Mouse (Mus musculus): ENCODE measurements around the gene Nck1. TPM values are rescaled to one million over a fixed set of nuclear protein-coding genes. Genes with fewer than 3 reads are reported as not detected.

Nck1 gene
- polyA plus RNA-seq, 1 experiment from 2014 or later: 62.8 TPM

- Histone ChIP-seq H3K36me3 (0 out of 2 replicates have a peak, but pooled peaks cover 3% of the 10 kb centered on the region), H3K4me1 (replicated peaks) (no peaks in the 10 kb centered on the region), H3K9ac (no peak overlapping the region), H3K27ac (no peak overlapping the region), H3K4me2 (replicated peaks) (no peak overlapping the region), H3K27me3 (replicated peaks) (no peaks in the 10 kb centered on the region), H3K4me3 (replicated peaks) (no peak overlapping the region), H3K9me3 (0 out of 2 replicates have a peak, but pooled peaks cover 7% of the 10 kb centered on the region)
- WGBS: 66% methylated on average over 1 of the region's 1 CpGs
- ATAC-seq: no peak
These were observed 14.6 kb downstream of the Nck1 start for GRCm38 (mm10) chr9:100531296-100531695.

- no peak overlapping the region for H3K9ac ChIP-seq
- no peaks in the 10 kb centered on the region for H3K27me3 ChIP-seq (replicated peaks)
- H3K36me3 ChIP-seq: 0 out of 2 replicates have a peak, but pooled peaks cover 3% of the 10 kb centered on the region
- H3K4me3 ChIP-seq (replicated peaks): no peak overlapping the region
- ATAC-seq: no peak
- H3K27ac ChIP-seq: no peak overlapping the region
- 84% methylated on average over 2 of the region's 2 CpGs for WGBS
- 0 out of 2 replicates have a peak, but pooled peaks cover 7% of the 10 kb centered on the region for H3K9me3 ChIP-seq
- H3K4me1 ChIP-seq (replicated peaks): no peaks in the 10 kb centered on the region
- no peak overlapping the region for H3K4me2 ChIP-seq (replicated peaks)
These were observed 20.7 kb downstream of the Nck1 start for GRCm38 (mm10) chr9:100525225-100525624.

- ATAC-seq: no peak
- no peaks in the 10 kb centered on the region for H3K4me1 ChIP-seq (replicated peaks)
- no peak overlapping the region for H3K4me3 ChIP-seq (replicated peaks)
- no peaks in the 10 kb centered on the region for H3K36me3 ChIP-seq
- H3K27ac ChIP-seq: no peak overlapping the region
- WGBS: 78% methylated on average over 2 of the region's 2 CpGs
- no peak overlapping the region for H3K4me2 ChIP-seq (replicated peaks)
- no peak overlapping the region for H3K9ac ChIP-seq
- no peaks in the 10 kb centered on the region for H3K27me3 ChIP-seq (replicated peaks)
- H3K9me3 ChIP-seq: no peaks in the 10 kb centered on the region
These were observed 23.9 kb downstream of the Nck1 start for GRCm38 (mm10) chr9:100522029-100522428.

GRCm38 (mm10) chr9:100520586-100520985 is 25.3 kb downstream of the Nck1 start:
- no peaks in the 10 kb centered on the region for H3K27me3 ChIP-seq (replicated peaks)
- H3K9me3 ChIP-seq: no peaks in the 10 kb centered on the region
- no peak overlapping the region for H3K4me3 ChIP-seq (replicated peaks)
- no peak overlapping the region for H3K9ac ChIP-seq
- no peak overlapping the region for H3K27ac ChIP-seq
- H3K36me3 ChIP-seq: no peaks in the 10 kb centered on the region
- WGBS: 6% methylated on average over 2 of the region's 2 CpGs
- H3K4me2 ChIP-seq (replicated peaks): no peak overlapping the region
- no peaks in the 10 kb centered on the region for H3K4me1 ChIP-seq (replicated peaks)
- peak; percentile 47; the same call in 1 of the 2 replicates for ATAC-seq

GRCm38 (mm10) chr9:100520012-100520411 is 25.9 kb downstream of the Nck1 start:
- Histone ChIP-seq H3K9ac (no peak overlapping the region), H3K4me2 (replicated peaks) (no peak overlapping the region), H3K4me1 (replicated peaks) (no peaks in the 10 kb centered on the region), H3K27ac (no peak overlapping the region), H3K9me3 (no peaks in the 10 kb centered on the region), H3K36me3 (no peaks in the 10 kb centered on the region), H3K4me3 (replicated peaks) (no peak overlapping the region), H3K27me3 (replicated peaks) (no peaks in the 10 kb centered on the region)
- 93% methylated on average over 3 of the region's 3 CpGs for WGBS
- ATAC-seq: no peak

GRCm38 (mm10) chr9:100507581-100507980 is 38.4 kb downstream of the Nck1 start:
- Histone ChIP-seq H3K9ac (no peak overlapping the region), H3K27me3 (replicated peaks) (no peaks in the 10 kb centered on the region), H3K36me3 (no peaks in the 10 kb centered on the region), H3K9me3 (no peaks in the 10 kb centered on the region), H3K4me2 (replicated peaks) (no peak overlapping the region), H3K4me3 (replicated peaks) (no peak overlapping the region), H3K27ac (no peak overlapping the region), H3K4me1 (replicated peaks) (no peaks in the 10 kb centered on the region)
- 89% methylated on average over 2 of the region's 2 CpGs for WGBS
- ATAC-seq: 0 out of 2 replicates have a peak, but pooled peaks have one; percentile 14

GRCm38 (mm10) chr9:100506652-100507051 is 39.3 kb downstream of the Nck1 start:
- no peaks in the 10 kb centered on the region for H3K9me3 ChIP-seq
- H3K4me2 ChIP-seq (replicated peaks): no peak overlapping the region
- no peaks in the 10 kb centered on the region for H3K4me1 ChIP-seq (replicated peaks)
- no peak overlapping the region for H3K4me3 ChIP-seq (replicated peaks)
- H3K27me3 ChIP-seq (replicated peaks): no peaks in the 10 kb centered on the region
- 30% methylated on average over 2 of the region's 2 CpGs for WGBS
- H3K27ac ChIP-seq: no peak overlapping the region
- H3K9ac ChIP-seq: no peak overlapping the region
- no peaks in the 10 kb centered on the region for H3K36me3 ChIP-seq
- peak; percentile 91 for ATAC-seq

GRCm38 (mm10) chr9:100505498-100505897 is 40.4 kb downstream of the Nck1 start:
- no peaks in the 10 kb centered on the region for H3K4me1 ChIP-seq (replicated peaks)
- H3K9me3 ChIP-seq: no peaks in the 10 kb centered on the region
- ATAC-seq: no peak
- 81% methylated on average over 4 of the region's 4 CpGs for WGBS
- H3K36me3 ChIP-seq: no peaks in the 10 kb centered on the region
- no peak overlapping the region for H3K9ac ChIP-seq
- no peak overlapping the region for H3K27ac ChIP-seq
- H3K4me3 ChIP-seq (replicated peaks): no peak overlapping the region
- peak overlapping the region; percentile 22; the same call in 1 of the 2 replicates for H3K4me2 ChIP-seq (replicated peaks)
- H3K27me3 ChIP-seq (replicated peaks): no peaks in the 10 kb centered on the region

- no peak for ATAC-seq
- H3K4me2 ChIP-seq (replicated peaks): no peak overlapping the region
- H3K27me3 ChIP-seq (replicated peaks): no peaks in the 10 kb centered on the region
- H3K9ac ChIP-seq: no peak overlapping the region
- H3K4me3 ChIP-seq (replicated peaks): no peak overlapping the region
- H3K4me1 ChIP-seq (replicated peaks): no peaks in the 10 kb centered on the region
- H3K27ac ChIP-seq: no peak overlapping the region
- H3K36me3 ChIP-seq: no peaks in the 10 kb centered on the region
- H3K9me3 ChIP-seq: no peaks in the 10 kb centered on the region
- 90% methylated on average over 5 of the region's 5 CpGs for WGBS
These were observed 52.2 kb downstream of the Nck1 start for GRCm38 (mm10) chr9:100493611-100494261.

- Histone ChIP-seq H3K27me3 (replicated peaks) (no peaks in the 10 kb centered on the region), H3K9me3 (no peaks in the 10 kb centered on the region), H3K27ac (no peak overlapping the region), H3K4me2 (replicated peaks) (no peak overlapping the region), H3K4me3 (replicated peaks) (no peak overlapping the region), H3K4me1 (replicated peaks) (no peaks in the 10 kb centered on the region; the same call in 1 of the 2 replicates), H3K36me3 (no peaks in the 10 kb centered on the region), H3K9ac (no peak overlapping the region)
- ATAC-seq: no peak
- 92% methylated on average over 1 of the region's 1 CpGs for WGBS
These were observed 54.5 kb downstream of the Nck1 start for GRCm38 (mm10) chr9:100491424-100491823.

GRCm38 (mm10) chr9:100488969-100489368 is 57.0 kb downstream of the Nck1 start:
- no peak overlapping the region for H3K4me2 ChIP-seq (replicated peaks)
- 75% methylated on average over 6 of the region's 6 CpGs for WGBS
- H3K27me3 ChIP-seq (replicated peaks): no peaks in the 10 kb centered on the region
- no peak overlapping the region for H3K27ac ChIP-seq
- H3K4me1 ChIP-seq (replicated peaks): no peaks in the 10 kb centered on the region; the same call in 1 of the 2 replicates
- H3K4me3 ChIP-seq (replicated peaks): no peak overlapping the region
- ATAC-seq: peak; percentile 54
- H3K9me3 ChIP-seq: no peaks in the 10 kb centered on the region
- no peaks in the 10 kb centered on the region for H3K36me3 ChIP-seq
- H3K9ac ChIP-seq: no peak overlapping the region

- Histone ChIP-seq H3K27me3 (replicated peaks) (no peaks in the 10 kb centered on the region), H3K4me1 (replicated peaks) (no peaks in the 10 kb centered on the region; the same call in 1 of the 2 replicates), H3K27ac (no peak overlapping the region), H3K9ac (no peak overlapping the region), H3K36me3 (no peaks in the 10 kb centered on the region), H3K4me2 (replicated peaks) (no peak overlapping the region; the same call in 1 of the 2 replicates), H3K4me3 (replicated peaks) (no peak overlapping the region), H3K9me3 (no peaks in the 10 kb centered on the region)
- peak; percentile 74 for ATAC-seq
- WGBS: 49% methylated on average over 7 of the region's 7 CpGs
These were observed 57.7 kb downstream of the Nck1 start for GRCm38 (mm10) chr9:100488056-100488713.

All from intestine, embryonic 15.5 days (tissue).